ENCODE assay signal across 14 mouse cellular contexts in genomic region chr16:24990331-24990730, GRCm38 (mm10).
"Had no signal": no experiment of that assay in that cellular context is flagged by ENCODE, and none has a peak within 500 bp of the region (broad histone marks: within the 10 kb centered on the region; RNA-seq: fewer than 3 reads in every experiment).

No protein-coding gene starts in this region.

- H3K9ac ChIP-seq: liver, embryonic 15.5 days; neural tube, embryonic 12.5 days; stomach, embryonic 15.5 days had no signal

- H3K36me3 ChIP-seq: limb, embryonic 10.5 days; liver, embryonic 15.5 days; neural tube, embryonic 12.5 days; stomach, embryonic 15.5 days had no signal

- H3K27ac ChIP-seq: layer of hippocampus, adult 2 months; limb, embryonic 10.5 days; liver, embryonic 15.5 days; neural tube, embryonic 12.5 days; stomach, embryonic 15.5 days had no signal

- ATAC-seq: lung, postnatal 0 days had no signal

- H3K9me3 ChIP-seq: limb, embryonic 10.5 days; liver, embryonic 15.5 days; neural tube, embryonic 12.5 days; stomach, embryonic 15.5 days had no signal

- H3K4me2 ChIP-seq: liver, embryonic 11.5 days; liver, embryonic 15.5 days; neural tube, embryonic 12.5 days; stomach, embryonic 15.5 days had no signal

- H3K4me3 ChIP-seq: layer of hippocampus, adult 2 months; limb, embryonic 10.5 days; liver, embryonic 15.5 days; neural tube, embryonic 12.5 days; stomach, embryonic 15.5 days had no signal

- H3K27me3 ChIP-seq: liver, embryonic 15.5 days; neural tube, embryonic 12.5 days; stomach, embryonic 15.5 days had no signal

- DNase-seq: kidney, postnatal 10 days; kidney, postnatal 4 days; lung, adult 2 months; lung, postnatal 36 days; midbrain, embryonic 14.5 days; thymus, adult 2 months; thymus, postnatal 25 days had no signal

- H3K4me1 ChIP-seq: liver, embryonic 15.5 days; neural tube, embryonic 12.5 days; stomach, embryonic 15.5 days had no signal
